Mouse (Mus musculus) liver, embryonic 14.5 days (tissue): ENCODE results near the gene Col20a1.

Source experiments
- CTCF ChIP-seq: IDR thresholded peaks from 2 replicates; pipeline ENCODE4 v1.5.1; 2016; ENCODE audit warnings: antibody characterized with exemption, low read depth, control low read depth
- EP300 ChIP-seq: IDR thresholded peaks from 2 replicates; pipeline ENCODE4 v1.6.1; 2016; ENCODE audit warnings: antibody characterized with exemption, low read depth

GRCm38 (mm10) chr2:180962616-180963308 lies 23.6 kb upstream of the Col20a1 start:
- TF ChIP-seq CTCF (no peak), EP300 (no peak)
